Mouse (Mus musculus): ENCODE measurements around the gene Abhd17c. TPM values are rescaled to one million over a fixed set of nuclear protein-coding genes. Genes with fewer than 3 reads are reported as not detected.
"Not testable (repeated sequence)": the region's sequence is repeated elsewhere in the genome, so short reads cannot be mapped to it uniquely, and the experiment has no call there.

Abhd17c gene
- polyA plus RNA-seq, 1 experiment = 292 TPM

- no peaks in the 10 kb centered on the region for H3K27me3 ChIP-seq (ENCODE audit: control insufficient read depth, insufficient read depth, low read length)
- peaks cover 10% of the 10 kb centered on the region; the same call in 1 of the 2 replicates for H3K4me1 ChIP-seq (ENCODE audit: control insufficient read depth, insufficient read depth, insufficient read length, low read length)
- H3K27ac ChIP-seq (ENCODE audit: insufficient read depth, low read depth, low read length) = no peak overlapping the region
- TF ChIP-seq POLR2A (IDR thresholded peaks at IDR 0.05; ENCODE audit: low read depth, low read length) = no peak
- TF ChIP-seq CTCF (IDR thresholded peaks at IDR 0.05; ENCODE audit: extremely low read depth, insufficient read length, insufficient replicate concordance, low read depth, low read length) = no peak
- 80% methylated on average over 3 of the region's 3 CpGs for WGBS
- H3K4me3 ChIP-seq (ENCODE audit: low read depth, low read length) = no peak overlapping the region
- H3K36me3 ChIP-seq (ENCODE audit: control insufficient read depth, insufficient read depth, low read length) = no peaks in the 10 kb centered on the region
Measured at GRCm38 (mm10) chr7:84184703-84185102, 33.0 kb upstream of the Abhd17c start.

GRCm38 (mm10) chr7:84178809-84179208 is 27.1 kb upstream of the Abhd17c start:
- H3K36me3 ChIP-seq (ENCODE audit: control insufficient read depth, insufficient read depth, low read length); H3K27me3 ChIP-seq (ENCODE audit: control insufficient read depth, insufficient read depth, low read length); H3K4me3 ChIP-seq (ENCODE audit: low read depth, low read length): not testable (repeated sequence)
- H3K27ac ChIP-seq (ENCODE audit: insufficient read depth, low read depth, low read length) = peak overlapping the region; percentile 83
- H3K4me1 ChIP-seq (ENCODE audit: control insufficient read depth, insufficient read depth, insufficient read length, low read length) = peaks cover 28% of the 10 kb centered on the region; the same call in 1 of the 2 replicates
- WGBS = 33% methylated on average over 2 of the region's 2 CpGs

GRCm38 (mm10) chr7:84174655-84175448 is 23.2 kb upstream of the Abhd17c start:
- TF ChIP-seq CTCF (IDR thresholded peaks at IDR 0.05; ENCODE audit: extremely low read depth, insufficient read length, insufficient replicate concordance, low read depth, low read length) (no peak), POLR2A (IDR thresholded peaks at IDR 0.05; ENCODE audit: low read depth, low read length) (no peak)
- 83% methylated on average over 11 of the region's 11 CpGs for WGBS
- Histone ChIP-seq H3K36me3 (ENCODE audit: control insufficient read depth, insufficient read depth, low read length) (no peaks in the 10 kb centered on the region), H3K4me1 (ENCODE audit: control insufficient read depth, insufficient read depth, insufficient read length, low read length) (peaks cover 33% of the 10 kb centered on the region; the same call in 1 of the 2 replicates), H3K27ac (ENCODE audit: insufficient read depth, low read depth, low read length) (no peak overlapping the region), H3K27me3 (ENCODE audit: control insufficient read depth, insufficient read depth, low read length) (no peaks in the 10 kb centered on the region), H3K4me3 (ENCODE audit: low read depth, low read length) (no peak overlapping the region)

- TF ChIP-seq POLR2A (IDR thresholded peaks at IDR 0.05; ENCODE audit: low read depth, low read length) (no peak), CTCF (IDR thresholded peaks at IDR 0.05; ENCODE audit: extremely low read depth, insufficient read length, insufficient replicate concordance, low read depth, low read length) (no peak)
- peaks cover 26% of the 10 kb centered on the region; the same call in 1 of the 2 replicates for H3K4me1 ChIP-seq (ENCODE audit: control insufficient read depth, insufficient read depth, insufficient read length, low read length)
- WGBS = 74% methylated on average over 4 of the region's 4 CpGs
- H3K36me3 ChIP-seq (ENCODE audit: control insufficient read depth, insufficient read depth, low read length) = no peaks in the 10 kb centered on the region
- H3K27ac ChIP-seq (ENCODE audit: insufficient read depth, low read depth, low read length) = no peak overlapping the region
- H3K27me3 ChIP-seq (ENCODE audit: control insufficient read depth, insufficient read depth, low read length) = no peaks in the 10 kb centered on the region
- no peak overlapping the region for H3K4me3 ChIP-seq (ENCODE audit: low read depth, low read length)
Measured at GRCm38 (mm10) chr7:84173394-84173793, 21.7 kb upstream of the Abhd17c start.

GRCm38 (mm10) chr7:84171177-84171787 is 19.6 kb upstream of the Abhd17c start:
- Histone ChIP-seq H3K4me1 (ENCODE audit: control insufficient read depth, insufficient read depth, insufficient read length, low read length) (peaks cover 16% of the 10 kb centered on the region; the same call in 1 of the 2 replicates), H3K27ac (ENCODE audit: insufficient read depth, low read depth, low read length) (peak overlapping the region; percentile 79), H3K36me3 (ENCODE audit: control insufficient read depth, insufficient read depth, low read length) (no peaks in the 10 kb centered on the region), H3K4me3 (ENCODE audit: low read depth, low read length) (no peak overlapping the region), H3K27me3 (ENCODE audit: control insufficient read depth, insufficient read depth, low read length) (no peaks in the 10 kb centered on the region)
- 30% methylated on average over 1 of the region's 1 CpGs for WGBS
- TF ChIP-seq CTCF (IDR thresholded peaks at IDR 0.05; ENCODE audit: extremely low read depth, insufficient read length, insufficient replicate concordance, low read depth, low read length) (no peak), POLR2A (IDR thresholded peaks at IDR 0.05; ENCODE audit: low read depth, low read length) (no peak)

GRCm38 (mm10) chr7:84168355-84168754 is 16.7 kb upstream of the Abhd17c start:
- no peak overlapping the region for H3K4me3 ChIP-seq (ENCODE audit: low read depth, low read length)
- no peaks in the 10 kb centered on the region for H3K27me3 ChIP-seq (ENCODE audit: control insufficient read depth, insufficient read depth, low read length)
- peaks cover 26% of the 10 kb centered on the region; the same call in 1 of the 2 replicates for H3K4me1 ChIP-seq (ENCODE audit: control insufficient read depth, insufficient read depth, insufficient read length, low read length)
- 89% methylated on average over 2 of the region's 2 CpGs for WGBS
- no peak overlapping the region for H3K27ac ChIP-seq (ENCODE audit: insufficient read depth, low read depth, low read length)
- H3K36me3 ChIP-seq (ENCODE audit: control insufficient read depth, insufficient read depth, low read length) = no peaks in the 10 kb centered on the region
- TF ChIP-seq POLR2A (IDR thresholded peaks at IDR 0.05; ENCODE audit: low read depth, low read length) (no peak), CTCF (IDR thresholded peaks at IDR 0.05; ENCODE audit: extremely low read depth, insufficient read length, insufficient replicate concordance, low read depth, low read length) (no peak)

GRCm38 (mm10) chr7:84166721-84167419 is 15.2 kb upstream of the Abhd17c start:
- Histone ChIP-seq H3K36me3 (ENCODE audit: control insufficient read depth, insufficient read depth, low read length) (no peaks in the 10 kb centered on the region), H3K4me1 (ENCODE audit: control insufficient read depth, insufficient read depth, insufficient read length, low read length) (peaks cover 26% of the 10 kb centered on the region; the same call in 1 of the 2 replicates), H3K27me3 (ENCODE audit: control insufficient read depth, insufficient read depth, low read length) (no peaks in the 10 kb centered on the region), H3K27ac (ENCODE audit: insufficient read depth, low read depth, low read length) (peak overlapping the region; percentile 86), H3K4me3 (ENCODE audit: low read depth, low read length) (no peak overlapping the region)
- no peak for TF ChIP-seq CTCF (IDR thresholded peaks at IDR 0.05; ENCODE audit: extremely low read depth, insufficient read length, insufficient replicate concordance, low read depth, low read length)
- no peak for TF ChIP-seq POLR2A (IDR thresholded peaks at IDR 0.05; ENCODE audit: low read depth, low read length)
- 15% methylated on average over 4 of the region's 4 CpGs for WGBS

Data from small intestine, adult 2 months (tissue).